Mouse (Mus musculus): ENCODE measurements around the gene Unc93a2. TPM values are rescaled to one million over a fixed set of nuclear protein-coding genes. Genes with fewer than 3 reads are reported as not detected.
"Not testable (repeated sequence)": the region's sequence is repeated elsewhere in the genome, so short reads cannot be mapped to it uniquely, and the experiment has no call there.

Unc93a2 gene
- not detected for total RNA-seq (2021)
- long read RNA-seq, experiment 1: 0 reads
- long read RNA-seq, experiment 2: 0 reads

GRCm38 (mm10) chr17:7385364-7385763 is at the start of gene Unc93a2:
Unc93a2 (minus strand) TSS chr17:7385464.
- H3K27ac ChIP-seq; intact Hi-C loops (cut with DNase I); DNase-seq (ENCODE audit: extremely low spot score in 1 of 2, low spot score in 2 of 2); H3K4me3 ChIP-seq: not testable (repeated sequence)

- intact Hi-C loops (cut with DNase I); H3K27ac ChIP-seq; H3K4me3 ChIP-seq; DNase-seq (ENCODE audit: extremely low spot score in 1 of 2, low spot score in 2 of 2): not testable (repeated sequence)
Observed at GRCm38 (mm10) chr17:7434121-7434520, 48.9 kb upstream of the Unc93a2 start.

GRCm38 (mm10) chr17:7430210-7430631 is 45.0 kb upstream of the Unc93a2 start:
- H3K4me3 ChIP-seq; intact Hi-C loops (cut with DNase I); H3K27ac ChIP-seq; DNase-seq (ENCODE audit: extremely low spot score in 1 of 2, low spot score in 2 of 2): not testable (repeated sequence)

GRCm38 (mm10) chr17:7420191-7420973 is 35.1 kb upstream of the Unc93a2 start:
- intact Hi-C loops (cut with DNase I); H3K27ac ChIP-seq; H3K4me3 ChIP-seq: not testable (repeated sequence)
- peak; percentile 51 for TF ChIP-seq CTCF (IDR thresholded peaks at IDR 0.05)
- DNase-seq (ENCODE audit: extremely low spot score in 1 of 2, low spot score in 2 of 2): peak in 1 of 2 experiments; percentile 14

GRCm38 (mm10) chr17:7414601-7415310 is 29.5 kb upstream of the Unc93a2 start:
- intact Hi-C loops (cut with DNase I); DNase-seq (ENCODE audit: extremely low spot score in 1 of 2, low spot score in 2 of 2); H3K27ac ChIP-seq; H3K4me3 ChIP-seq: not testable (repeated sequence)

- intact Hi-C loops (cut with DNase I); DNase-seq (ENCODE audit: extremely low spot score in 1 of 2, low spot score in 2 of 2); H3K27ac ChIP-seq; H3K4me3 ChIP-seq: not testable (repeated sequence)
Observed at GRCm38 (mm10) chr17:7413336-7413735, 28.1 kb upstream of the Unc93a2 start.

- H3K27ac ChIP-seq; DNase-seq (ENCODE audit: extremely low spot score in 1 of 2, low spot score in 2 of 2); intact Hi-C loops (cut with DNase I); H3K4me3 ChIP-seq: not testable (repeated sequence)
Observed at GRCm38 (mm10) chr17:7399770-7400169, 14.5 kb upstream of the Unc93a2 start.

GRCm38 (mm10) chr17:7398198-7398847 is 13.1 kb upstream of the Unc93a2 start:
- intact Hi-C loops (cut with DNase I); H3K4me3 ChIP-seq; H3K27ac ChIP-seq; DNase-seq (ENCODE audit: extremely low spot score in 1 of 2, low spot score in 2 of 2): not testable (repeated sequence)

GRCm38 (mm10) chr17:7397079-7397478 is 11.8 kb upstream of the Unc93a2 start:
- H3K27ac ChIP-seq; DNase-seq (ENCODE audit: extremely low spot score in 1 of 2, low spot score in 2 of 2); intact Hi-C loops (cut with DNase I); H3K4me3 ChIP-seq: not testable (repeated sequence)

- DNase-seq (ENCODE audit: extremely low spot score in 1 of 2, low spot score in 2 of 2); intact Hi-C loops (cut with DNase I); H3K27ac ChIP-seq; H3K4me3 ChIP-seq: not testable (repeated sequence)
Observed at GRCm38 (mm10) chr17:7396288-7396687, 11.0 kb upstream of the Unc93a2 start.

GRCm38 (mm10) chr17:7395671-7396070 is 10.4 kb upstream of the Unc93a2 start:
- H3K4me3 ChIP-seq; DNase-seq (ENCODE audit: extremely low spot score in 1 of 2, low spot score in 2 of 2); H3K27ac ChIP-seq; intact Hi-C loops (cut with DNase I): not testable (repeated sequence)

GRCm38 (mm10) chr17:7395116-7395515 is 9.9 kb upstream of the Unc93a2 start:
- DNase-seq (ENCODE audit: extremely low spot score in 1 of 2, low spot score in 2 of 2); H3K27ac ChIP-seq; intact Hi-C loops (cut with DNase I); H3K4me3 ChIP-seq: not testable (repeated sequence)

GRCm38 (mm10) chr17:7389898-7390297 is 4.6 kb upstream of the Unc93a2 start:
- DNase-seq (ENCODE audit: extremely low spot score in 1 of 2, low spot score in 2 of 2); H3K4me3 ChIP-seq; intact Hi-C loops (cut with DNase I); H3K27ac ChIP-seq: not testable (repeated sequence)

GRCm38 (mm10) chr17:7388958-7389356 is 3.7 kb upstream of the Unc93a2 start:
- H3K4me3 ChIP-seq; H3K27ac ChIP-seq; DNase-seq (ENCODE audit: extremely low spot score in 1 of 2, low spot score in 2 of 2); intact Hi-C loops (cut with DNase I): not testable (repeated sequence)

- H3K4me3 ChIP-seq; H3K27ac ChIP-seq; DNase-seq (ENCODE audit: extremely low spot score in 1 of 2, low spot score in 2 of 2); intact Hi-C loops (cut with DNase I): not testable (repeated sequence)
Observed at GRCm38 (mm10) chr17:7388341-7388957, 3.2 kb upstream of the Unc93a2 start.

- DNase-seq (ENCODE audit: extremely low spot score in 1 of 2, low spot score in 2 of 2); H3K27ac ChIP-seq; intact Hi-C loops (cut with DNase I); H3K4me3 ChIP-seq: not testable (repeated sequence)
Observed at GRCm38 (mm10) chr17:7386016-7386415, 752 bp upstream of the Unc93a2 start.
